Mouse (Mus musculus) frontal cortex, adult (tissue): ENCODE measurements around the gene Bri3.
"Not testable (repeated sequence)": the region's sequence is repeated elsewhere in the genome, so short reads cannot be mapped to it uniquely, and the experiment has no call there.

Source experiments
- ATAC-seq: cut with Nextera tagmentation; 2 replicates; pipeline ENCODE4 v1.9.2; 2017; ENCODE audit warnings: mild to moderate bottlenecking, moderate library complexity, mixed read lengths; ENCODE audit not compliant: low TSS enrichment

Bri3 gene

GRCm38 (mm10) chr5:144358592-144358917 lies 114.3 kb downstream of the Bri3 start:
- no peak for ATAC-seq

- no peak for ATAC-seq
These were observed 115.6 kb downstream of the Bri3 start for GRCm38 (mm10) chr5:144359886-144360285.

- ATAC-seq: no peak
These were observed 116.1 kb downstream of the Bri3 start for GRCm38 (mm10) chr5:144360346-144360745.

DNA sequence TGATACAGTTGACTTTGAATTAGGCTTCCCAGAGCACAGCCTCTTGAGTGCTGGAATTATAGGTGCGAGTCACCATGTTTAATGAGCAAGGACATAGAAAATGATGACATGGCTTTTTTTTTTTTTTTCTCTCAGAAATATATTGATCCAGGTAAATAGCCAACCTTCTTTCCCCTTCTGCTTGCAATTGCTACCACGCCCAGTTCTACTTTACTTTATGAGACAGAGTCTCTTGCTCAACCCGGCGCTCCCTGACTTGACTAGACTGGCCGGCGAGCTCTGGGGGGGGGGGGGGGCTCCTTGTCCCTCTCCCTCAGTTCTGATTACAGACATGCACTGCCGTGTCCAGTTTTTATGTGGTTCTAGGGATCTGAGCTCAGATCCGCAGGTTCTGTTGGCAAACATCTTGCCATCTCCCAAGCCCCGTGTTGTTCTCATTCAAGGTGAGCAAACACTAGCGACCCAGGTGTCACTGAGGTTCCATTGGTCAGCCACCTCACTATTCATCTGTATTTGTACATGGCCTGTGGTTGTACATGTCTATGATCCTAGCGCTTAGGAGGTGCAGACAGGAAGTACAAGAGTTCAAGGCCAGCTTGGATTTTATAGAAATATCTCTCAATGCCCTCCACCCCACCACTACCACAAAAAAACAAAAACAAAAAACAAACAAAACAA lies 120.6 kb downstream of the Bri3 start:
- ATAC-seq: no peak

GRCm38 (mm10) chr5:144366551-144366950 lies 122.3 kb downstream of the Bri3 start:
- not testable (repeated sequence) for ATAC-seq

DNA sequence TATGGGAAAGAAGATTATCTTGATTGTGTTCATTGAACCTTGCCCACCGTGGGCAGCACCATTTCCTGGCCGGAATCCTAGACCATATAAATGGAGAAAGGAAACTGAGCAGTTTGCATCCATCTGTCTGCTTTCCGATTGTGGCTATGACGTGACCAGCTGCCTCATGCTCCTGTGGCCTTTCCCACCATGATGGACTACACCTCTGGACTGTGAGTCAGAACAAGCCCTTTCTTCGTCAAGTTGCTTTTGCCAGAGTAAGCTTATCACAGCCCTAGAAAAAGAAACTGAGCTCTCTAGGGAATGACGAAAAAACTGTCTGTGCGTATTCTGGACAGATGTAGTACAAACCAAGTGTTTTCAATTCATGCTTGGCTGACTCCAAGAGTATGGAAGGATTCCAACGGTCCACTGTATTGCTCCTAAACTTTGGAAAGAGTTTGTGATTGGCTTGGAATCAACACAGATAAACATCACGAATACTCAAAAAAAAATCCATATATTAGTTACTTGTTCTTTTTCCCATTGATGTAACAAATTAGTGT lies 124.5 kb downstream of the Bri3 start:
- ATAC-seq: no peak

DNA sequence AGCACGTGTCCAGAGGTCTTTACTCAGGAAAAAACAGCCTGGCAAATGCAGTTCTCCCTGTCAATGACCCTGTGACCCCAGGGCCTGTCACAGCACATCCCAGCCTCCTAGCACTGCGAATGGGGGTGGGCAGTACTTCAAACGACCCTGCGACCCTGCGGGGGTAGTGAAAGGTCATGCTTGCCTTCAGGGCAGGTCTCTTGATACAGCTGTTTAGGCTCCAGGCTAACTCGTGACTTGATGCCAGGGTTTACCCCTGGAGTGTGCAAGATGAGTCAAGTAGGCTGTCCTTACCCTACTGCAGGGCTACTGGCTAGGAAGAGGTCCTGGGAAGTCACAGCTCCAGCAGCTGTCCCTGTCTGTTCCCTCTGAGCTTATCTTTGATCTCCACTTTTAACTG lies 126.7 kb downstream of the Bri3 start:
- ATAC-seq: no peak

DNA sequence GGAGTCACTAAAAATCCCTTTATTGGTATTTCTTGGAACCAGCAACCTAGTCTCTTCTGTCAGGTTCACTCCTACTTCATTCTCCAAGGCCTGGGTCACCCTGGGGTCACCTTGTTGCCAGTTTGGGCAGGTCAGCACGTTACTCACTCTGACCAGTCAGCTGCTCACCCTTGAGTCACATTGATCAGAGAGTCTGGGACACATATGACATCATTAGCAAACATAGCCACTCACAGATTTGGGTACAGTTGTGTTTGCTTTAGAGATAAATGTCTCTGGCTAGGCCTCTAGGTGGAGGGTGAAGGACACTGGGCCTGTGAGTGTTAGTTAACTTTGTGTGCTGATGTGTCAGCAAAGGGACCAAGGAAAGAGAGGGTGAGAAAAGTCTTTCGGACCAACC lies 127.9 kb downstream of the Bri3 start:
- no peak for ATAC-seq

DNA sequence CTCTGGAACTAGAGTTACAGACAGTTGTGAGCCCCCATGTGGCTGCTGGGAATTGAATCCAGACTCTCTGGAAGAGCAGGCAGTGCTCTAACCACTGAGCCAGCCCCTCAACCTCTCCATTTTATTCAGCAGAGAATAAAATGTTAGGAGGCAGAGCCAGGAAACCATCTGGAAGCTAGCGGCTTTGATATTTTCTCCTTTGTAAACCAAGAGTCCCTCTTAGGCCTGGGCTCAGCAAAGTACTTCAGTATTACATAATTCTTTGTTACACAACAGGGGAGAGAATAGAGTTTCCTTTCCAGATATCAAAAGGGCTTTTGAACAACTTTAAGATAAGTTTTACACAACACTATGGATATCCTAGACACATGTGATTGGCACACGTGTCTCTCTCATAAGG lies 128.6 kb downstream of the Bri3 start:
- no peak for ATAC-seq

DNA sequence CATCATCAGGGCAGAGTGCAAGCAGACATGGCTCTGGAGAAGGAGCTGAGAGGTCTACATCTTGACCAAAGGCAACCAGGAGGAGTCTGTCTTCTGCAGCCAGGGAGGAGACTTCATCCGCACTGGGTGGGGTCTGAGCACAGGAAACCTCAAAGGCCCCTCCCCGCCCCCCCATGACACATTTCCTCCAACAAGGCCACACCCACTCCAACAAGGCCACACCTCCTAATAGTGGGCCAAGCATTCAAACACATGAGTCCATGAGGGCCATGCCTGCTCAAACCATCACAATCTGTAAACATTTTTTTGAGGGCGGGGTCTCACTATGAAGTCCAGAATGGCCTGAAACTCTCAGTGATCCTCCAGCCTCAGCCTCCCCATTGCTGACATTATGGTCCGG lies 135.2 kb downstream of the Bri3 start:
- no peak for ATAC-seq

- ATAC-seq: no peak
These were observed 136.5 kb downstream of the Bri3 start for GRCm38 (mm10) chr5:144380689-144381088.

- no peak for ATAC-seq
These were observed 137.5 kb downstream of the Bri3 start for GRCm38 (mm10) chr5:144381782-144382181.

DNA sequence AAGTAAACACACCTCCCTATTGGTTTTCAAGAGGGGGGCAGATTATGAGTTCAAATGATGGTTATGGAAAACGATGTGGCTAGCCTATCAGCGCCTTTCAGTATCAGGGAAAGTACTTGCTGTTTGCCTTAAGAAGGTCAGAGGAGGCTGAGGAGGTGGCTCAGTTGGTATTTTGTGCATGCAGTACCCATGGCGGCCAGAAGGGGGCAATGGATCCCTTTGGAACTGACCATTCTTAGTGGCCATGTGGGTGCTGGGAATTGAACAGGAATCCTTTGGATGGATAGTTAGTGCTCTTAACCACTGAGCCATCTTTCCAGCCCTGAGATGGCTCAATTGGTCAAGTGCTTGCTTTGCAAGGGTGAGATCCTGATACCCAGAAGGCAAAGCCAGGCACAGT lies 139.7 kb downstream of the Bri3 start:
- ATAC-seq: no peak

GRCm38 (mm10) chr5:144387851-144388250 lies 143.6 kb downstream of the Bri3 start:
- peak; percentile 52; the same call in 1 of the 2 replicates for ATAC-seq

DNA sequence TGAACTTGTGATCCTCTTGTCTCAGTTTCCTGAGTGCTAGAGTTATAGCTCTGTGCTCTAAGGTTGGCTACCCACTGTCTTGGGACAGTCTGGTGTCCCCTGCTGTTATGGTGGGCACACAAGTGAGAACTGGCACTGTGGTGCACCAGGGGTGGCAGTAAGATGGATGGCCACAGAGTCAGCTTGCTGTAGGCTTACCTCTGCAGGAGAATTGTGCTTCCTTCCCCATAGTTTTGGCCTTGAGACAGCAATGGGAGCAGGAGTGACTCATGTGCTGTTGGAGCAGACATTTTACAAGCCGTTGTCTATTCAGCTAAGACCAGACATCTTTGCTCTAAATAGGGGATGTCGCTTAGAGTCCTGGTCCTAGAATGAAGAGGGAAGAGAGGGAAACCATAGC lies 149.9 kb downstream of the Bri3 start:
- ATAC-seq: no peak

- ATAC-seq: no peak
These were observed 153.3 kb downstream of the Bri3 start for GRCm38 (mm10) chr5:144397566-144397965.

- ATAC-seq: no peak
These were observed 156.6 kb downstream of the Bri3 start for GRCm38 (mm10) chr5:144400821-144401220.

- no peak for ATAC-seq
These were observed 162.0 kb downstream of the Bri3 start for GRCm38 (mm10) chr5:144406256-144406655.

GRCm38 (mm10) chr5:144410666-144411065 lies 166.4 kb downstream of the Bri3 start:
- ATAC-seq: peak; percentile 80

DNA sequence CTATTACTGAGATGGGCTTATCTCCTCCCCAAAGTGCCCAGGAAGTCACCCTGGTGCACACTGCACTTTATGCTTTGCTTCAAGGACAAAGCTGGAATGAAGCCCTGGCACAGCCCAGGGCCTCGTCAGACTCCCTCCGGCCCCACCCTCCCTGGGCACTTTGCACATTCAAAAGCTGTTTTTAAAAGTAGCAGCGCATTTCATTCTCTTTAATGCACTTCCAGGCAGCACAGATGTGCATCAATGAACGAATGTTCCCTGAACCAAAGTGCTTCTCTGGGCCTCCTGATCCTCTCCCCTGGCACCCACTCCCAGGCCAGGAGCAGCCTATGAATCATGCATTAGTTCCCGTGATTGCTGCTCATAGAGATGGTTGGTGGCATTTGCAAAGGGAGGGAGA lies 167.5 kb downstream of the Bri3 start:
- ATAC-seq: no peak; the same call in 1 of the 2 replicates

GRCm38 (mm10) chr5:144412781-144413180 lies 168.5 kb downstream of the Bri3 start:
- ATAC-seq: no peak

- ATAC-seq: no peak
These were observed 174.2 kb downstream of the Bri3 start for GRCm38 (mm10) chr5:144418456-144418855.

- ATAC-seq: no peak
These were observed 175.8 kb downstream of the Bri3 start for GRCm38 (mm10) chr5:144420001-144420400.

DNA sequence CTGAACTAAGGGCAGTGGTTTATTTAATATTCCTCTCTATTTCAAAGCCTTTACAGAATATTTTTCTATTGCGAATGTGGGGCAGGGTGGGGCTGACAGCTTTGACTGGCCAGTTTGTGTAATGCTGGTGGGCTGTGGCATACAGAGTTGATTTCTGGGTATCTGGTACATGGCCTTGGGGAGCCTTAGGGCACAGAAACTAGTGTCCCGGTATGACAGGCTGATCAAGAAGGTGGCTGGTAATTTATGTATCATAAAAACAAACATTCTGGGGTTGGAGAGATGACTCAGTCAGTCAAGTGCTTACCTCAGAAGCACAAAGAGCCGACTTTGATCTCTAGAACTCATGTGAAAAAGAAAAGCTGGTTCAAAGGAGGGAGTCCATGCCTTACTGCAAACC lies 182.5 kb downstream of the Bri3 start:
- ATAC-seq: no peak
